Mouse (Mus musculus) spleen, adult 2 months (tissue): ENCODE results near the gene Agl. TPM values are rescaled to one million over a fixed set of nuclear protein-coding genes. Genes with fewer than 3 reads are reported as not detected.

Source experiments
- DNase-seq, 2 experiments: peaks; one replicate each; pipeline versions ENCODE4 v3.0.0 to v3.0.0-alpha.2; 2012 to 2021; ENCODE audit warnings: low spot score in 2 of 2, low read depth in 1 of 2
- H3K27ac ChIP-seq: fragments of 200-500 bp; 2 replicates; pipeline ENCODE4 v1.5.1; 2012; ENCODE audit warnings: low read length, inconsistent platforms; ENCODE audit not compliant: insufficient read depth
- H3K27me3 ChIP-seq: fragments of 200-500 bp; 2 replicates; pipeline ENCODE4 v1.6.1; 2012; ENCODE audit warnings: mild to moderate bottlenecking, moderate library complexity, low read length, inconsistent platforms; ENCODE audit not compliant: control insufficient read depth, insufficient read depth
- H3K36me3 ChIP-seq: fragments of 200-500 bp; 2 replicates; pipeline ENCODE4 v1.6.1; 2012; ENCODE audit warnings: mild to moderate bottlenecking, low read length, inconsistent platforms; ENCODE audit not compliant: control insufficient read depth, insufficient read depth
- H3K4me1 ChIP-seq: fragments of 200-500 bp; 2 replicates; pipeline ENCODE4 v1.6.1; 2011; ENCODE audit warnings: inconsistent platforms; ENCODE audit not compliant: control insufficient read depth, insufficient read depth, insufficient read length
- H3K4me3 ChIP-seq: fragments of 200-500 bp; 2 replicates; pipeline ENCODE4 v1.5.1; 2011; ENCODE audit warnings: mild to moderate bottlenecking, inconsistent platforms; ENCODE audit not compliant: insufficient read depth, insufficient read length; ENCODE audit errors: extremely low read depth
- CTCF ChIP-seq: fragments of 200-500 bp; IDR thresholded peaks from 2 replicates; pipeline ENCODE4 v1.5.1; 2011; ENCODE audit warnings: mild to moderate bottlenecking, inconsistent platforms; ENCODE audit not compliant: insufficient read depth, insufficient read length, insufficient replicate concordance; ENCODE audit errors: extremely low read depth
- POLR2A ChIP-seq: fragments of 200-500 bp; IDR thresholded peaks from 2 replicates; pipeline ENCODE4 v1.6.1; 2011; ENCODE audit warnings: low read depth, low read length, inconsistent platforms
- WGBS: fragments of 180-500 bp; shearing (Covaris S2); methylation state at CpG from one replicate; pipeline ENCODE4 v1.1.7; 2018; 5-methylcytosine and 5-hydroxymethylcytosine counted together
- polyA plus RNA-seq: library from polyadenylated mRNA; depleted of rRNA; stranded (reverse); fragments of >200 nt; gene quantifications from 2 replicates; pipeline ENCODE4 v1.2.3, GENCODE M21; 2012

The Agl gene
- polyA plus RNA-seq, 1 experiment = 2.5 TPM

DNA sequence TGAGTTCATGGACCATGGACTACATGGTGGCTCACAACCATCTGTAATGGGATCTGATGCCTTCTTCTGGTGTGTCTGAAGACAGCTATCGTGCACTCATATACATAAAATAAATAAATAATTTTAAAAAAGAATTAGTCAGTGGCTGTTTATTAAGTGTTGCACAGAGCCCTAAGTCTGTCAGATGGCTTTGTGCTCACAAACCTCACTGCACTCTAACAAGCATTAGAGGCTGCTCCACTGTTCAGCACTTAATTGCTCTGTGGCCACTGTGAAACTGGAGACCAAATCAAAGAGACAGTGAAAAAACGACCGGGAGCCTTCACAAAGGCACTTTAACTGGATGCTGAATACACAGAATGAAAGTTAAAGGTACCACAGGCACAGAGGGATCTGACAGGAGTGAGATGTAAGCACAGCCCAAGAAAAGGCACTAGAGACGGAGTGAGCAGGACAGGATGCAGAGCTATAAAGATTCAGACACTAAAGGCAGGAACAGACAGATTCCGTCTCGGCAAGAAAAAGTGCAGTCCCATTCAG lies 3.1 kb downstream of the Agl start:
- no peaks in the 10 kb centered on the region for H3K27me3 ChIP-seq
- DNase-seq = no peak
- H3K27ac ChIP-seq = no peak overlapping the region
- WGBS = 85% methylated on average over 6 of the region's 6 CpGs
- no peaks in the 10 kb centered on the region for H3K4me1 ChIP-seq
- TF ChIP-seq POLR2A = no peak
- no peak overlapping the region for H3K4me3 ChIP-seq
- H3K36me3 ChIP-seq = no peaks in the 10 kb centered on the region; the same call in 1 of the 2 replicates

DNA sequence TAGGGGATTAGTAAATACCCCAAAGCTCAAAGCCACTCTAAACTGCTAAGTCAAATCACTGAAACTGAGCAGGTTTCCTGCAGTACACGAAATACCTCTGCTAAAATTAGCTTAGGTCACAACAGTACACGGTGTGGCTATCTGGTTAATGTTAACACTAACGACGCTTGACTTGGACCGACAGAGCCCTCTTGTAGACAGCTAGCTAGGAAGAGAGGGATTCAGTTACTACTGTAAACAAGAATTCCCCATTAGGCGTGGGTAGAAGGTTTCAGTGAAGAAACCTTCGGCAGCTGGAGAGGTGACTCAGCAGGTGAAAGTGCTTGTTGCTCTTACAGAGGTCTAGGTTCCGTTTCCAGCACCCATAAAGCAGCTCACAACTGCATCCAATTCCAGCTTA lies 6.2 kb downstream of the Agl start:
- no peak for DNase-seq
- no peak overlapping the region for H3K27ac ChIP-seq
- H3K27me3 ChIP-seq = no peaks in the 10 kb centered on the region
- H3K4me1 ChIP-seq = no peaks in the 10 kb centered on the region
- 77% methylated on average over 8 of the region's 8 CpGs for WGBS
- H3K36me3 ChIP-seq = no peaks in the 10 kb centered on the region; the same call in 1 of the 2 replicates
- TF ChIP-seq POLR2A = no peak
- TF ChIP-seq CTCF = no peak
- H3K4me3 ChIP-seq = no peak overlapping the region

DNA sequence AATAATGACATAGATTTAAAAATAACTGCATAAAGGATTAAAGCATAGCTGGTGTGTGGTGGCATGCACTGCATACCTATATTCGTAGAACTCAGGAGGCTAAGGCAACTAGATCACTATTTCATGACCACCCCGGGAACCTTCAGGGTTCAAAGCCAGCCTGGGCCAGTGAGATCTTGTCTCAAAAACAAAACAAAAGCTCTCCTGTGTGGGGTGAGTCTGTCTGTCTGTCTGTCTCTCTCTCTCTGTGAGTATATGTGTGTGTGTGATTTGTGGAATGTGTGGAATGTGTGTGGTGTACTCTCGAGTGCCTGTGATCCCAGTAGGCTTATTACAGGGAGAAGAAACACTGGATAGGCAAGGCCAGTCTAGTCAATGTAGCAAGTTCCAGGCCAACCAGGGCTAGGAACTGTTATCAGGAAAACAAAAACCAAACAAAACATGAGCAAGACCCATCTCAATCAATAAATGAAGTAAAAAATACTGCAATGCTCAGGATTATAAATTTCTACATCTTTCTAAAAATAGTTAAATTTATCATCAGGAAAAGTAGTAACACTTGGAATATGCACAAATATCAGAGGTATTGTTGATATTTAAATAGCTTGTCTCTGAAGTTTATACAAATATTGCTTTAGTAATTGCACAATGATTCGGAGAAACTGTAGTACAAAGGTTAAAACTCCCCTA lies 9.0 kb downstream of the Agl start:
- TF ChIP-seq POLR2A = no peak
- TF ChIP-seq CTCF = no peak
- no peaks in the 10 kb centered on the region; the same call in 1 of the 2 replicates for H3K36me3 ChIP-seq
- H3K27ac ChIP-seq = no peak overlapping the region
- no peaks in the 10 kb centered on the region for H3K27me3 ChIP-seq
- H3K4me3 ChIP-seq = no peak overlapping the region
- H3K4me1 ChIP-seq = no peaks in the 10 kb centered on the region
- 91% methylated on average over 4 of the region's 4 CpGs for WGBS
- no peak for DNase-seq

DNA sequence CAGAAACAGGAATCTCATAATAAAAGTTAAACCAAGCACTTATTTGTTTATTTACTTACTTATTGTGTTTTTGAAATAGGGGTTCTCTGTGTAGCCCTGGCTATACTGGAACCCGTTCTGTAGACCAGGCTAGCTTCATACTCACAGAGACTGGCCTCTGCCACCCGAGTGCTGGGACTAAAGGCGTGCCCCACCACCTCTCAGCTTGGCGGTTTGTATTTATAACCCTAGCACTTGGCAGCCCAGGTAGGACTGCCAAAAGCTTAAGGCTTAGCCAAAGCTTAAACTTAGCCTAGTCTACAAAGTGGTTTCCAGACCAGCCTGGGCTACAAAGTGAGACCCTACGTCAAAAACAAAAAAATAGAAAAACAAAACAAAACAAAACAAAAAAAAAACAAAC lies 19.1 kb downstream of the Agl start:
- TF ChIP-seq CTCF = no peak
- no peak for TF ChIP-seq POLR2A
- Histone ChIP-seq H3K27me3 (no peaks in the 10 kb centered on the region), H3K36me3 (peaks cover 16% of the 10 kb centered on the region), H3K4me1 (no peaks in the 10 kb centered on the region), H3K4me3 (no peak overlapping the region), H3K27ac (no peak overlapping the region)
- 91% methylated on average over 5 of the region's 5 CpGs for WGBS
- no peak for DNase-seq

DNA sequence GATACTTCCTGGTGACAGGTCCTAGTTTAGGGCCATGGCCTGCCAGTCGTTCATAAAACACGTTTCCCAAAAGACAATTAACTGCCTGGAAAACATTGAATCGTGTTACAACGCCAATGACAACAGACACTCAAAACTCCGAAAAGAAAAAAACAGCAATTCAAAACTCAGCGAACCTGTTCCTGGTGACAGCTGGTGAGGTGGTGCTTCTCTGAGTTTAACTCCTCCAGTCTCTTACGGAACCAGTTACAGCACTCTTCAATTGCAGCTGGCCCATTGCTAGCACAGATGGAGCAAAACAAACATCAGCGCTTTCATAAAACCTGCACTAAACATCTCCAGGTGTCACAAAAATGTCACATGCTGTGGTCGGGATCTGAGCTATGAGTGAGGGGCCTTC lies 21.4 kb downstream of the Agl start:
- no peak overlapping the region for H3K4me3 ChIP-seq
- 93% methylated on average over 9 of the region's 9 CpGs for WGBS
- peaks cover 18% of the 10 kb centered on the region for H3K36me3 ChIP-seq
- no peaks in the 10 kb centered on the region for H3K4me1 ChIP-seq
- DNase-seq = no peak
- TF ChIP-seq POLR2A (no peak), CTCF (no peak)
- no peak overlapping the region for H3K27ac ChIP-seq
- no peaks in the 10 kb centered on the region for H3K27me3 ChIP-seq

DNA sequence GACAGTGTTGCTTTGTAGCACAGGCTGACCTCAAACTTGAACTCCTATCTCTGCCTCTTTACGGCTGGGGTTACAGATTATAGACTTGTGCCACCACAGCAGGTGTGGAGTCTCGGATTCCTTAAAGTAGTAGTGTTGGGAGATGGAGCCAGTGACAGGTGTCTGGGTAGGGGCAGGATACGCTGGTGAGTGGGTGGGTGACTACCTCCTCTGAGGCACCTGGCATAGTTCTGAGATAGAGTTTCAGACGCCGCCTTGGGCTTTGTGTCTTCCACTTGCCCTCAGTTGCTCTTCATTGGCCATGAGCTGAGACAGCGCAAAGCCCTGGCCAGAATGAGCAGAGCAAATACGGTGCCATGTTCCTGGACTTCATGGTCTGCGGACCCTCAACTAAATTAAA lies 22.1 kb downstream of the Agl start:
- WGBS = 94% methylated on average over 8 of the region's 8 CpGs
- H3K4me3 ChIP-seq = no peak overlapping the region
- H3K36me3 ChIP-seq = peaks cover 18% of the 10 kb centered on the region
- no peak overlapping the region for H3K27ac ChIP-seq
- no peaks in the 10 kb centered on the region for H3K4me1 ChIP-seq
- no peaks in the 10 kb centered on the region for H3K27me3 ChIP-seq
- no peak for TF ChIP-seq POLR2A
- TF ChIP-seq CTCF = no peak
- no peak for DNase-seq

DNA sequence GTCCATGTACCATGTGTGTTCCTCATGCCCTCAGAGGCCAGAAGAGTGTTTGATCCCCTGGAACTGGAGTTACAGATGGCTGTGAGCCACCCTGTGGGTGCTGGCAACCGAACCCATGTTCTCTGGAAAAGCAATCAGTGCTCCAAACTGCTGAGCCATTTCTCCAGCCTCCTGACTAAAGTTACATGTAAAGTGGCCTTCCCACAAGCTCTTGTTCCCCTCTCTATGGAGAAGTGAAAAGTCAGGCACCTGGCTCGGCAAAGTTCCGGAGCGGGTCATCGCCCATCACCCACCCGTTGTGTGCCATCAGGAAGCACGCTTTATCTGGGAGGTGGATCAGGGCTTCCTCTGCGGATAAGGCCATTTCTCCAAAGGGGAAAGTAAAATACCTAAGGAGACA lies 23.2 kb downstream of the Agl start:
- Histone ChIP-seq H3K27me3 (no peaks in the 10 kb centered on the region), H3K4me1 (no peaks in the 10 kb centered on the region), H3K27ac (no peak overlapping the region), H3K4me3 (no peak overlapping the region), H3K36me3 (peaks cover 20% of the 10 kb centered on the region)
- no peak for DNase-seq
- WGBS = 95% methylated on average over 8 of the region's 8 CpGs
- TF ChIP-seq POLR2A (no peak), CTCF (no peak)
